Mouse (Mus musculus) retina, adult 2 months (tissue): ENCODE measurements around the gene Kctd6.
"Not testable (repeated sequence)": the region's sequence is repeated elsewhere in the genome, so short reads cannot be mapped to it uniquely, and the experiment has no call there.

Experiments
- DNase-seq: peaks from one replicate; pipeline ENCODE4 v3.0.0-alpha.2; 2012; ENCODE audit warnings: low read depth, low spot score

The Kctd6 gene

GRCm38 (mm10) chr14:8250141-8250871, 36.4 kb downstream of the Kctd6 start:
- DNase-seq, result no peak

GRCm38 (mm10) chr14:8251330-8251885, 37.5 kb downstream of the Kctd6 start:
- no peak for DNase-seq

- DNase-seq, result peak; percentile 33
Measured at GRCm38 (mm10) chr14:8255076-8255729, 41.3 kb downstream of the Kctd6 start.

- DNase-seq, result no peak
Measured at GRCm38 (mm10) chr14:8256072-8256471, 42.1 kb downstream of the Kctd6 start.

- DNase-seq, result no peak
Measured at GRCm38 (mm10) chr14:8256881-8257280, 42.9 kb downstream of the Kctd6 start.

- no peak for DNase-seq
Measured at GRCm38 (mm10) chr14:8257521-8258334, 43.8 kb downstream of the Kctd6 start.

- DNase-seq, result no peak
Measured at GRCm38 (mm10) chr14:8258335-8258627, 44.3 kb downstream of the Kctd6 start.

- no peak for DNase-seq
Measured at GRCm38 (mm10) chr14:8258752-8259151, 44.8 kb downstream of the Kctd6 start.

- no peak for DNase-seq
Measured at GRCm38 (mm10) chr14:8259166-8259565, 45.2 kb downstream of the Kctd6 start, which contains the start of gene Acox2. Acox2 (minus strand) TSS chr14:8259353.

- no peak for DNase-seq
Measured at GRCm38 (mm10) chr14:8260214-8260613, 46.3 kb downstream of the Kctd6 start.

GRCm38 (mm10) chr14:8262242-8262641, 48.3 kb downstream of the Kctd6 start:
- no peak for DNase-seq

GRCm38 (mm10) chr14:8264378-8264777, 50.4 kb downstream of the Kctd6 start:
- no peak for DNase-seq

GRCm38 (mm10) chr14:8271281-8271680, 57.3 kb downstream of the Kctd6 start:
- not testable (repeated sequence) for DNase-seq
